Mouse (Mus musculus): ENCODE measurements around the gene Rxfp2. TPM values are rescaled to one million over a fixed set of nuclear protein-coding genes. Genes with fewer than 3 reads are reported as not detected.

Gene Rxfp2
- polyA plus RNA-seq, 1 experiment from 2014 or later, result 0.82 TPM

DNA sequence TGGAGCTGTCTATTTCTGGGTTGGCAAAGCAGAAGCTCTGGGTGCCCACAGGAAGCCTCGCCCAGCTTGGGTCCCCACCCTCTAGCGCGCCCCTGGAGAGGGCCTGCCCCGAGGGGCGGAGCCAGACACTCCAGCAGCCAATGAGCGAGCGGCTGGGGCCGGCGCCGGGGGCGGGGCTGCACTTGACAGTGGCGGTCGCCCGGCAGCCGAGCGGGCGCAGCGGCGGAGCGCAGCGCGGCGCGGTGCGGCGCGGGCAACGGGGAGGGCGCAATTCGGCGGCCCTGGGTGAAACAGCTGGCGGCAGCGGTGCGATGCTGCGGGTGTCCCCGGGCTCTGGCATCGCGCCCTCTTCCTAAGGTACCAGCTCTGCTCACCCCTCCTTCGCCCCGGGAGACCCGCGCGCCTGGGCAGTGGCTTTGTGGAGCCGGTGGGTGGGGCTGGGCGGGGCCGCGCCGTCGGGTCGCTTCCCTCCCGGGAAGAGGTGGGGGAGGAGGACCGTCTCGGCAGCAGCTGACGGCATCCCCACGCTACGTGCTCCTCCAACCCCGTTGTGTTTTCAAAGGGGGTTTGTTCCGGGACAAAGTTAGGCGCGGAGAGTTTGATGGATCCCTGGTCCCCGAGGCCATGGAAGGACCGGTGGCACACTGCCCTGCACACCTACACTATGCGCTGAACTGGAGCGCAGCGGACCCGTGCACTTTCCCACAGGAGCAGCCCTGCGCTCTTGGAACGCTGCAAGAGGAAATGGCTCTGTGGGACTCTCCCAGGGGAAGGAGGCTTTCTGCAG is 100.2 kb downstream of the Rxfp2 start, which contains the start of gene Fry:
Gene Fry (plus strand): TSS at position 191 of the 787 bp plus-strand sequence.
- H3K27ac ChIP-seq, result peak within 1 kb of the TSS; percentile 87
- H3K9me3 ChIP-seq, result peaks cover 5% of the 10 kb centered on the region; the same call in 1 of the 2 replicates
- H3K4me3 ChIP-seq, result peak within 1 kb of the TSS; percentile 79
- H3K36me3 ChIP-seq, result no peaks in the 10 kb centered on the region
- under 1% methylated on average over 68 of the region's 68 CpGs for WGBS
- H3K4me1 ChIP-seq (replicated peaks), result peaks cover 19% of the 10 kb centered on the region
- DNase-seq (ENCODE audit: low spot score), result peak; percentile 87
- peaks cover 29% of the 10 kb centered on the region for H3K27me3 ChIP-seq (ENCODE audit: insufficient read depth, poor library complexity, severe bottlenecking)

DNA sequence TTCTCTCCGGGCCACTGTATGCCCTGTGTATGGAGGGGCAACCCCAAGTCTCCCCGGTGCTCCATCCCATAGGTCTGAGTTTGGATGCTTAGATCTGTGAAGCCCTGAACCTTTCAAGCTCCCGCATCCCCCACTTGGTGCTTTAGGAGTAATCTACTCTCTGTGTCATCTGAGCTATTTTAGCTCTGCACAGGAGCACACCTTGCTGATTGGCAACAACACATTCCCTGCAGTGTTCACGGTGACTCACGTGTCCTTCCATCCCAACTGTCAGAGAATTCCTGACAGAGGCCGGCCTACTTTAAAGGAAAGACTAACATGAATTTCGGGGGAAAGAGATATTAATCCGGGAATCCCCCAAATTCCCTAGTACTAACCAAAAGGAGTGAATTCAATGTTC is 102.2 kb downstream of the Rxfp2 start:
- Histone ChIP-seq H3K27me3 (ENCODE audit: insufficient read depth, poor library complexity, severe bottlenecking) (peaks cover 29% of the 10 kb centered on the region), H3K27ac (no peak overlapping the region), H3K36me3 (no peaks in the 10 kb centered on the region), H3K4me3 (no peak overlapping the region), H3K9me3 (peaks cover 5% of the 10 kb centered on the region; the same call in 1 of the 2 replicates), H3K4me1 (replicated peaks) (peaks cover 12% of the 10 kb centered on the region)
- 90% methylated on average over 8 of the region's 8 CpGs for WGBS
- DNase-seq (ENCODE audit: low spot score), result no peak

DNA sequence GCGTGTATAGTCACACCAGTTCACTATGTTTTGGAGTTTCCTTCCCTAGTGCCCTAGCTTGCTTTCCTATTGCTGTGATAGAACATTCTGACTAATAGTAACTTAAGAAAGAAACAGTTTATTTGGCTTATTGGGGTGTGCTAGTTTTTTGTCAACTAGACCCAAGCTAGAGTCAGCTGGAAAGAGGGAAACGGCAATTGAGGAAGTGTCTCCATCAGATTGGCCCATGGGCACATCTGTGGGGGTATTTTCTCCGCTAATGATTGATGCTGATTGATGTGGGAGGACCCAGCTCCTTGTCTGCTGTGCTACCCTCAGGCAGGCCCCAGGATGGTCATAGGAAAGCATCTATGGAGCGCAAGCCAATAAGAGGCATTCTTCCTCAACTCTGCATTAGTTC is 103.6 kb downstream of the Rxfp2 start:
- Histone ChIP-seq H3K4me1 (replicated peaks) (peaks cover 6% of the 10 kb centered on the region; the same call in 1 of the 2 replicates), H3K27me3 (ENCODE audit: insufficient read depth, poor library complexity, severe bottlenecking) (peaks cover 29% of the 10 kb centered on the region), H3K4me3 (no peak overlapping the region), H3K36me3 (no peaks in the 10 kb centered on the region), H3K9me3 (peaks cover 2% of the 10 kb centered on the region; the same call in 1 of the 2 replicates), H3K27ac (no peak overlapping the region)
- DNase-seq (ENCODE audit: low spot score), result no peak
- 86% methylated on average over 4 of the region's 4 CpGs for WGBS

DNA sequence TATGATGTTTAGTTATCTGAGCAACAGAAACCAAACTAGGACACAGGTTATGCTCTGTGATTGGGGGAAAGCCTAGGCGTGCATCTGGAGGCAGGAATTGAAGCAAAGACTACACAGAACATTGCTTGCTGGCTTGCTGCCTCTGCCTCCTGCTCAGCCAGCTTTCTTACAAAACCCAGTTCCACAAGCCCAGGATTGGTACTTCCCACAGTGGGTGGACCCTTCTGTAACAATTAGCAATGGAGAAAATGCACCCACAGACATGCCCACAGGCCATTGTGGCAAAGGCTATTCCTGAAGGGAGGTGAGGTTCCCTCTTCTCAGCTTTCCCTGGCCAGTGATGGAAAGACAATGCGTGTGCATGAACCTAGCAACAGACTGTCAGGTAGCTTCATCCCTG is 104.1 kb downstream of the Rxfp2 start:
- H3K27ac ChIP-seq, result no peak overlapping the region
- peaks cover 25% of the 10 kb centered on the region for H3K27me3 ChIP-seq (ENCODE audit: insufficient read depth, poor library complexity, severe bottlenecking)
- WGBS, result 85% methylated on average over 2 of the region's 2 CpGs
- no peaks in the 10 kb centered on the region for H3K9me3 ChIP-seq
- no peak overlapping the region for H3K4me3 ChIP-seq
- no peaks in the 10 kb centered on the region for H3K36me3 ChIP-seq
- peaks cover 6% of the 10 kb centered on the region; the same call in 1 of the 2 replicates for H3K4me1 ChIP-seq (replicated peaks)
- DNase-seq (ENCODE audit: low spot score), result no peak

DNA sequence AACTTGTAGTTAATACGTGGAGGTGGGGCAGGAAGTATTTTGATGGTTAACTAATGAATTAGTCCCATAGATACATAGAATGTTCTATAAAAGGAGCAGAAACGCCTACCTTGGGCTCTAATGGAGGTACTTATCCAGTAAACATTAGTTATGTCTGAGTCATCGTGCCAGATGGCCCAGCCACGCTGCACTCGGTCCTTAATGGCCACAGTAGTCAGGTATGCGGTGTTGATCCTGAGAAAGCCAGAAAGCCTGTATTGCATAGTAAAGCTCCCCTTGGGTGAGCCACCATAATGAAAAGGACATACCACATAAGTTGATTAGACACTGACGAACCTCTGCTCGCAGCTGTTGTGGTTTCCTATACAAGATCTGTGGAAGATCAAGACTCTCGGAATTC is 107.4 kb downstream of the Rxfp2 start:
- Histone ChIP-seq H3K36me3 (no peaks in the 10 kb centered on the region), H3K4me1 (replicated peaks) (no peaks in the 10 kb centered on the region), H3K9me3 (no peaks in the 10 kb centered on the region), H3K27me3 (ENCODE audit: insufficient read depth, poor library complexity, severe bottlenecking) (peaks cover under 1% of the 10 kb centered on the region; the same call in 1 of the 2 replicates), H3K4me3 (no peak overlapping the region), H3K27ac (no peak overlapping the region)
- 92% methylated on average over 9 of the region's 9 CpGs for WGBS
- DNase-seq (ENCODE audit: low spot score), result no peak

DNA sequence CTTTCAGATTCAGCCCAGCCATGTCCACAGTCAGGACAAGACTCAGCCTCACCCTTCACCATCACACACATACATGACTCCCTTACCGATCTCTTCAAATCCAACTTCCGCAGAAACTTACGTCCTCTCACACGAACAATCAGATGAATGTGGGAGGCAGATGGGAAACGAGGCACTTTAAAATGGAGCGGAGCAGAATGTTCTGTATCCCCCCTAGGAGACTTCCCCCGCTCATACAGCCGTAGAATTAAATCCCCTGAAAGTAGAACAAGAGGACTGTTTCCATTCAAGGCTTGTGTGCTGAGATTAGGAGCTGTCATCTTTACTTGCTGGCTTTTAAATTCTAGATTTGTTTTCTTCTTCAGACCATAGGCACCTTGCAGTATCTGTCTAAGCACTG is 110.0 kb downstream of the Rxfp2 start:
- Histone ChIP-seq H3K9me3 (no peaks in the 10 kb centered on the region), H3K4me3 (no peak overlapping the region), H3K36me3 (no peaks in the 10 kb centered on the region), H3K27me3 (ENCODE audit: insufficient read depth, poor library complexity, severe bottlenecking) (no peaks in the 10 kb centered on the region), H3K27ac (no peak overlapping the region), H3K4me1 (replicated peaks) (no peaks in the 10 kb centered on the region)
- 88% methylated on average over 8 of the region's 8 CpGs for WGBS
- DNase-seq (ENCODE audit: low spot score), result no peak

DNA sequence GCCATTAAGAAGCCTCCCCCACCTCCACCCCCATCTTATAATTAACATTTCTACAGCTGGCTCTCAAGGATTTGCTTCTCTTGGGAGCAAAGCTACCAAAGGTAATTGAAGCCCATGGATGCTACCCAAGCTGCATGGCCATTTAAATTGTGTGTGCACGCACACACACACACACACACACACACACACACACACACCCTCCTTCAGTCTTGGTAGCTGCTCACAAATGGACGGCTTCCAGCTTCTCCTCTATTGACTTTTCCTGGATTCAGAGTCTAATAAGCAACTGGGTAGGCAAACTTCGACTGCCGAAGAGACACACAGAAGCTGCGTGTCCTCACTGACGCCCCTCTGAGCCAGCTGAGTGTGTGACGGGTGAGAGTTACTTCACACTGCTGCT is 111.7 kb downstream of the Rxfp2 start:
- Histone ChIP-seq H3K4me3 (no peak overlapping the region), H3K27me3 (ENCODE audit: insufficient read depth, poor library complexity, severe bottlenecking) (no peaks in the 10 kb centered on the region), H3K27ac (no peak overlapping the region), H3K4me1 (replicated peaks) (no peaks in the 10 kb centered on the region), H3K9me3 (no peaks in the 10 kb centered on the region), H3K36me3 (no peaks in the 10 kb centered on the region)
- DNase-seq (ENCODE audit: low spot score), result no peak
- 85% methylated on average over 7 of the region's 7 CpGs for WGBS

DNA sequence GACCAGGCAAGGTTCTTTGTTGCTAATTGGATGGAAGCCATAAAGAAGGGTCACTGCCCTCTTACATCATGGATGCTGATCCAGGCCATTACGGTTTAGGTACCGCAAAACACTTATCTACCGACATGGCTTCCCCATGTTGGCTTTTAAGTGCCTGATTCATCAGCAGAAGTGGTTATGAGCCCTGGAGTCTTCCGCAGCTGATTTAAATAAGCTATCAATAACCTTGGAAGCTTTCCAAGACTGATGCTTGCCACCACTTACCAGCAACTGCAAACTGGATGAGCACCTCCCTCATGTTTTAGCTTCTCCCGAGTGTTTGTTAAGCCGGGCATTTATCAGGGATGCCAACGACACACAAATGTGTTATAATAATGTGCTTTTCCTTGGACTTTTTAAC is 112.7 kb downstream of the Rxfp2 start:
- no peak for DNase-seq (ENCODE audit: low spot score)
- Histone ChIP-seq H3K9me3 (no peaks in the 10 kb centered on the region), H3K36me3 (no peaks in the 10 kb centered on the region), H3K4me1 (replicated peaks) (no peaks in the 10 kb centered on the region), H3K4me3 (no peak overlapping the region), H3K27ac (no peak overlapping the region), H3K27me3 (ENCODE audit: insufficient read depth, poor library complexity, severe bottlenecking) (no peaks in the 10 kb centered on the region)
- WGBS, result 93% methylated on average over 7 of the region's 7 CpGs

Other genes with a start within 250 kb of the Rxfp2 start
- gene Fry, start 100.0 kb downstream of the Rxfp2 start, polyA plus RNA-seq (2016; fragmentation: Nextera tagmentation; extraction: Ambion mirVana), result 4.9 and 12.5 TPM in 2 replicates

All from hindbrain, embryonic 10.5 days (tissue).